Comparison of ENCODE assay signal across 8 mouse cellular contexts in the genomic region with DNA sequence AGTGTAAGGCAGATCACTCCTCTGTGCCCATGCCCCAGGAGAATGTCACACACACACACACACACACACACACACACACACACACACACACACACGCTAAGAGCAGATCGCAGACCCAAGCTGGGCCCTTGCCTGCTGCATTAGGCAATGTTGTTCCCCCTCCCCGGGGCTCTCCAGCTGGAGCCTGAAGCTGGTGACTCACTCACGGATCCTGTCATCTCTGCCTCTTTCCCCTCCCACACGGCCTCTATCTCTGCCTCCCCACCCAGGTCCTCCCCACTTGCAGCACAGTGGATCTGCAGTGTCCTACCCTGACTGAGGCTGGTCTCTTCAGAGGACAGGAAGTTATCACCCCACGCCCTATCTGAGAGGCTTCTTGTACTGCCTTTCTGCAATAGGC.
DNase-seq lines count a peak whose midpoint lies in the region; ATAC-seq lines count a peak whose summit lies in the region.
"Had no signal": no experiment of that assay in that cellular context is flagged by ENCODE, and none has a peak within 500 bp of the region (broad histone marks: within the 10 kb centered on the region; RNA-seq: fewer than 3 reads in every experiment).

No protein-coding gene starts in this region.

- no peak overlapping the region for H3K27ac ChIP-seq in midbrain, embryonic 16.5 days (ENCODE audit: low read length)
- H3K27ac ChIP-seq in hindbrain, embryonic 11.5 days (ENCODE audit: low read depth, low read length): no peak overlapping the region
- H3K27ac ChIP-seq: heart, embryonic 13.5 days had no signal

- no peak for ATAC-seq in midbrain, embryonic 16.5 days
- no peak for ATAC-seq in hindbrain, embryonic 11.5 days (ENCODE audit: low FRiP score)

- no peaks in the 10 kb centered on the region for H3K4me1 ChIP-seq in midbrain, embryonic 16.5 days (ENCODE audit: control insufficient read depth, insufficient read depth, low read length)
- H3K4me1 ChIP-seq in hindbrain, embryonic 11.5 days (replicated peaks; ENCODE audit: control insufficient read depth, insufficient read depth, low read length): no peaks in the 10 kb centered on the region

- intact Hi-C loops in gastrocnemius, postnatal 14 days (cut with DNase I; ENCODE audit: low total_unique reads): no loop called here

- no peaks in the 10 kb centered on the region for H3K9me3 ChIP-seq in midbrain, embryonic 16.5 days (replicated peaks; ENCODE audit: control insufficient read depth, low read length, poor library complexity, severe bottlenecking)
- no peaks in the 10 kb centered on the region for H3K9me3 ChIP-seq in hindbrain, embryonic 11.5 days (ENCODE audit: control insufficient read depth, low read length)
- H3K9me3 ChIP-seq: heart, embryonic 13.5 days had no signal

- H3K36me3 ChIP-seq in midbrain, embryonic 16.5 days (ENCODE audit: control insufficient read depth, insufficient read depth, low read length): no peaks in the 10 kb centered on the region
- no peaks in the 10 kb centered on the region for H3K36me3 ChIP-seq in hindbrain, embryonic 11.5 days (ENCODE audit: control insufficient read depth, insufficient read depth, low read length)
- H3K36me3 ChIP-seq: heart, embryonic 13.5 days had no signal

- no peak overlapping the region for H3K4me3 ChIP-seq in midbrain, embryonic 16.5 days (ENCODE audit: low read depth, low read length)
- no peak overlapping the region for H3K4me3 ChIP-seq in hindbrain, embryonic 11.5 days (ENCODE audit: low read depth, low read length)
- H3K4me3 ChIP-seq: heart, embryonic 13.5 days had no signal

- H3K9ac ChIP-seq in midbrain, embryonic 16.5 days (ENCODE audit: low read depth, low read length): no peak overlapping the region
- H3K9ac ChIP-seq in hindbrain, embryonic 11.5 days (ENCODE audit: low read depth, low read length): no peak overlapping the region
- H3K9ac ChIP-seq: heart, embryonic 13.5 days had no signal

- no peaks in the 10 kb centered on the region for H3K27me3 ChIP-seq in midbrain, embryonic 16.5 days (ENCODE audit: control insufficient read depth, insufficient read depth, low read depth, low read length)
- no peaks in the 10 kb centered on the region for H3K27me3 ChIP-seq in hindbrain, embryonic 11.5 days (ENCODE audit: control insufficient read depth, insufficient read depth, low read length)

- 61% methylated on average over 6 of the region's 6 CpGs for WGBS in midbrain, embryonic 16.5 days
- 63% methylated on average over 6 of the region's 6 CpGs for WGBS in hindbrain, embryonic 11.5 days

- DNase-seq in 3T3-L1 (ENCODE audit: low read depth, low spot score): peak; percentile 32
- DNase-seq in 416B (ENCODE audit: low read depth): peak; percentile 1
- peak; percentile 71 for DNase-seq in gastrocnemius, postnatal 14 days
- DNase-seq in layer of hippocampus, postnatal 14 days (ENCODE audit: low spot score in 2 of 2): peak; percentile 69
- peak; percentile 80 for DNase-seq in right cerebral cortex, postnatal 25 days
- no peak for DNase-seq in hindbrain, embryonic 11.5 days (ENCODE audit: low spot score)

- no peak overlapping the region for H3K4me2 ChIP-seq in midbrain, embryonic 16.5 days (ENCODE audit: low read length)
- no peak overlapping the region for H3K4me2 ChIP-seq in hindbrain, embryonic 11.5 days (replicated peaks; ENCODE audit: low read depth, low read length)
- H3K4me2 ChIP-seq: heart, embryonic 13.5 days had no signal
